In genomic region chr11:116347012-116347411, GRCm38 (mm10) we compare ENCODE assay signal across 23 mouse cellular contexts. TPM values are rescaled to one million over a fixed set of nuclear protein-coding genes. Genes with fewer than 3 reads are reported as not detected.
"Had no signal": no experiment of that assay in that cellular context is flagged by ENCODE, and none has a peak within 500 bp of the region (broad histone marks: within the 10 kb centered on the region; RNA-seq: fewer than 3 reads in every experiment).

No protein-coding gene starts in this region.

- H3K4me1 ChIP-seq: limb, embryonic 12.5 days; liver, embryonic 12.5 days; liver, embryonic 15.5 days; lung, embryonic 15.5 days; neural tube, embryonic 12.5 days had no signal

- DNase-seq: kidney, adult 9 months; kidney, postnatal 25 days; layer of hippocampus, adult 9-11 months; liver; lung, adult 18-20 months; lung, postnatal 10 days; lung, postnatal 36 days; midbrain, embryonic 14.5 days; right cerebral cortex, adult 18-20 months; right cerebral cortex, postnatal 14 days; right cerebral cortex, postnatal 4 days; thymus, adult 18-20 months; thymus, postnatal 36 days had no signal

- H3K27me3 ChIP-seq: limb, embryonic 12.5 days; liver, embryonic 15.5 days; lung, embryonic 15.5 days; neural tube, embryonic 12.5 days; neural tube, embryonic 15.5 days had no signal

- H3K4me3 ChIP-seq: layer of hippocampus, adult 2 months; limb, embryonic 12.5 days; liver, embryonic 12.5 days; liver, embryonic 15.5 days; lung, embryonic 15.5 days; neural tube, embryonic 12.5 days; neural tube, embryonic 15.5 days had no signal

- H3K4me2 ChIP-seq: limb, embryonic 12.5 days; liver, embryonic 12.5 days; liver, embryonic 15.5 days; lung, embryonic 15.5 days; midbrain, embryonic 11.5 days; neural tube, embryonic 12.5 days; neural tube, embryonic 15.5 days had no signal

- H3K9me3 ChIP-seq: limb, embryonic 12.5 days; liver, embryonic 12.5 days; liver, embryonic 15.5 days; lung, embryonic 15.5 days; neural tube, embryonic 12.5 days; neural tube, embryonic 15.5 days had no signal

- H3K27ac ChIP-seq: layer of hippocampus, adult 2 months; limb, embryonic 12.5 days; liver, embryonic 12.5 days; liver, embryonic 15.5 days; lung, embryonic 15.5 days; neural tube, embryonic 12.5 days; neural tube, embryonic 15.5 days; stomach, postnatal 0 days had no signal

- ATAC-seq: liver, embryonic 12.5 days had no signal

- H3K36me3 ChIP-seq: liver, embryonic 12.5 days; liver, embryonic 15.5 days; lung, embryonic 15.5 days had no signal

- H3K9ac ChIP-seq: limb, embryonic 12.5 days; liver, embryonic 12.5 days; liver, embryonic 15.5 days; lung, embryonic 15.5 days; neural tube, embryonic 12.5 days; neural tube, embryonic 15.5 days had no signal

RNA-seq across cellular contexts. Expression of gene Foxj1, which starts 11.8 kb away (rescaled TPM):
- total RNA-seq: megakaryocyte progenitor cell, adult 5-6 weeks had no signal
